Mouse (Mus musculus) kidney, postnatal 0 days (tissue): Measurements from ENCODE around the gene Tmem115. TPM values are rescaled to one million over a fixed set of nuclear protein-coding genes. Genes with fewer than 3 reads are reported as not detected.

ENCODE experiments used
- ATAC-seq: fragments of 200-750 bp; cut with Nextera tagmentation; replicated peaks from 2 replicates; pipeline ENCODE4 v1.8.0; 2017; ENCODE audit warnings: low read depth, moderate number of reproducible peaks, moderate TSS enrichment, moderate library complexity; ENCODE audit not compliant: low FRiP score
- DNase-seq: peaks from one replicate; pipeline ENCODE4 v3.0.0-alpha.2; 2016; ENCODE audit warnings: low spot score
- H3K27ac ChIP-seq: fragments of 300-500 bp; sonication (generic); 2 replicates; pipeline ENCODE4 v1.5.1; 2014; ENCODE audit warnings: mild to moderate bottlenecking
- H3K27me3 ChIP-seq: fragments of 300-500 bp; sonication (generic); 2 replicates; pipeline ENCODE4 v1.6.1; 2014; ENCODE audit warnings: low read length, mixed read lengths; ENCODE audit not compliant: insufficient read depth
- H3K36me3 ChIP-seq: fragments of 300-500 bp; sonication (generic); 2 replicates; pipeline ENCODE4 v1.6.1; 2014; ENCODE audit warnings: low read length, mixed read lengths; ENCODE audit not compliant: insufficient read depth
- H3K4me1 ChIP-seq: fragments of 300-500 bp; sonication (generic); replicated peaks from 2 replicates; pipeline ENCODE4 v1.6.1; 2014; ENCODE audit warnings: antibody characterized with exemption, low read length, mixed read lengths; ENCODE audit not compliant: insufficient read depth
- H3K4me2 ChIP-seq: fragments of 300-500 bp; sonication (generic); 2 replicates; pipeline ENCODE4 v1.6.1; 2014; ENCODE audit warnings: mild to moderate bottlenecking, low read length, moderate library complexity, mixed read lengths
- H3K4me3 ChIP-seq: fragments of 300-500 bp; sonication (generic); replicated peaks from 2 replicates; pipeline ENCODE4 v1.5.1; 2014; ENCODE audit warnings: low read depth, low read length
- H3K9ac ChIP-seq: fragments of 300-500 bp; sonication (generic); 2 replicates; pipeline ENCODE4 v1.6.1; 2014; ENCODE audit warnings: low read depth, low read length
- H3K9me3 ChIP-seq: fragments of 300-500 bp; sonication (generic); replicated peaks from 2 replicates; pipeline ENCODE4 v1.6.1; 2016; ENCODE audit warnings: low read length, inconsistent platforms, mixed read lengths
- CTCF ChIP-seq: IDR thresholded peaks from 2 replicates; pipeline ENCODE4 v1.5.1; 2016; ENCODE audit warnings: antibody characterized with exemption, low read depth, mild to moderate bottlenecking, moderate library complexity
- WGBS: fragments of 180-500 bp; shearing (Covaris S2); extraction: QIAGEN DNeasy Blood & Tissue Kit; methylation state at CpG from one replicate; pipeline ENCODE4 v1.1.7; 2014; 5-methylcytosine and 5-hydroxymethylcytosine counted together
- polyA plus RNA-seq: library from polyadenylated mRNA; unstranded; fragments of >200 nt; fragmentation: Nextera tagmentation; extraction: Ambion mirVana; gene quantifications from 2 replicates; pipeline ENCODE4 v1.2.1, GENCODE M21; 2015

Gene Tmem115
- 53.2 and 54.7 TPM in 2 replicates for polyA plus RNA-seq

DNA sequence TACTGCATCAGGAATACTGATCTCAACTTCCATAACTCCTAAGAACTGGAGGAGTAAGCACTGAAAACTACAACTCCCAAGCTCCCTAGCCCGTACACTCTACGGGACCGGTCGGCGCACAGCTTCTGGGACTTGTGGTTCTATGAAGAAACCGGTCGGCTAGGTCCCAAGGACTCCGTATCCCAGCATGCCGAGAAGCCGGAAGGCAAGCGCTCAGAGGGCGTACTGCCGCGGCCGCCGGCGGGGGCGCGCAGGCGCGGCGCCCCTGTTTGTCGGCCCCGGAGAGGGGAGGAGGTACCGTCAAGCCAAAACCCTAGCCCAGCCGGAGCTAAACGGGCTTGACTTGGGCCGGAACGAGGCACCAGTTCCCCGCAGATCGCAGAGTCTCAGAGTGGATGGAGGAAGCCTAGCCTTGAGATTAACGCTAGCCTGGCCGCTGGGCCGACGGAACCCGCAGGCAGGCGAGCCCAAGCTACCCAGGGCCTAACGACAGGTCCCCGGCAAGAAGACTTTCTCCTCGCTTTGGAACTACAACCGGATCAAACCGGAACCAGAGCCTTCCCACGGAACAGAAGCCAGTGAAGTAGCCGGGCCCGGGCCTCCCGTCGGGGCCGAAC is at the start of gene Tmem115:
Gene Tmem115, plus strand, starts transcription at position 155 of the 617 bp plus-strand sequence.
- ATAC-seq = peak; percentile 97

DNA sequence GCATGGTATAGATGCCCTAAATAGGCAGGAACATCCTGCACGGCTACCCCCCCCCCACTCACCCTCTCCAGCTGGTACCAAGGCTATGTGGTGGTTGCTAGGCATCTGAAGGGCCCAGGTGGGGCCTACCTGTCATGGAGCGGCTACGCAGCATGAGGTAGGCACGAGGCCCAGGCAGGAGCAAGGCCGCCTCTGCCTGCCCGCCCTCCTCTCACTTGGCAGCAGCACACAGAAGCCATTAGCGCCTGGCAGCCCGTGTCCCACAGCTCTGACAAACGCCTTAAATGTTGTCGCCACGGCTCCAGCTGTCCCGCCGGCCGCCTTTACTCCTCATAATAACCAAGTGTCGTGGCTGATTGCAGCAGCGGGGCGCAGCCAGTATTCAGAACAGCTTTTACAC is 49.4 kb upstream of the Tmem115 start:
- Histone ChIP-seq H3K4me2 (no peak overlapping the region), H3K4me3 (no peak overlapping the region), H3K36me3 (no peaks in the 10 kb centered on the region), H3K9ac (no peak overlapping the region), H3K27me3 (no peaks in the 10 kb centered on the region), H3K4me1 (no peaks in the 10 kb centered on the region; the same call in 1 of the 2 replicates), H3K27ac (no peak overlapping the region), H3K9me3 (no peaks in the 10 kb centered on the region)
- TF ChIP-seq CTCF = no peak
- peak; percentile 38; the same call in 1 of the 2 replicates for ATAC-seq
- 61% methylated on average over 17 of the region's 17 CpGs for WGBS
- no peak for DNase-seq

More for the DNA sequence above, at the start of gene Tmem115:
- H3K4me2 ChIP-seq = peak within 1 kb of the TSS; percentile 96
- peaks cover 12% of the 10 kb centered on the region for H3K36me3 ChIP-seq
- H3K4me3 ChIP-seq = peak within 1 kb of the TSS; percentile 72
- peak within 1 kb of the TSS; percentile 80 for H3K9ac ChIP-seq
- H3K27ac ChIP-seq = peak within 1 kb of the TSS; percentile 90
- peaks cover 21% of the 10 kb centered on the region for H3K4me1 ChIP-seq
- no peaks in the 10 kb centered on the region for H3K27me3 ChIP-seq
- peak; percentile 17; the same call in 1 of the 2 replicates for TF ChIP-seq CTCF
- peak; percentile 99 for DNase-seq
- no peaks in the 10 kb centered on the region for H3K9me3 ChIP-seq
- WGBS = under 1% methylated on average over 48 of the region's 48 CpGs

DNA sequence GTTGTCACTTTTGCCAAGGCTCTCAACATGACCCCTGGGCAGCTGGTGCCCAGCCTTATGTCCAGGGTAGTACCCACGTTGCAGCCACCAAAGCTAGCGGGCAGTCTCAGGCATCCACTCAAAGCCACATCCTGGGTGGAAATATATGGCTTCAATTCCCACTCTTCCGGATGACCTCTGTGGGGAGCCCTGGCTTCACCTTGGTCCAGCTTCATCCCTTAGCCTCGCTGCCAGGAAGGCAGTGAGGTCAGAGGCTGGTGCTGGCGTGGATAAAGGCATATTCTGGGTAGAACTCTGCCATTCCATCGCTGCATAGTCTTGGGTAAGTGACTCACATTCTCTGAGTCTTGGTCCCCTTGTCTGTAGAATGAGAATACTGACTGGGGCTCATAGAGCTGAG is 49.0 kb upstream of the Tmem115 start:
- H3K27me3 ChIP-seq = no peaks in the 10 kb centered on the region
- H3K4me2 ChIP-seq = no peak overlapping the region
- H3K9ac ChIP-seq = no peak overlapping the region
- H3K4me3 ChIP-seq = no peak overlapping the region
- no peaks in the 10 kb centered on the region for H3K36me3 ChIP-seq
- no peaks in the 10 kb centered on the region for H3K4me1 ChIP-seq
- DNase-seq (no peak), ATAC-seq (no peak)
- no peak for TF ChIP-seq CTCF
- H3K27ac ChIP-seq = no peak overlapping the region
- WGBS = 85% methylated on average over 6 of the region's 6 CpGs
- H3K9me3 ChIP-seq = no peaks in the 10 kb centered on the region

DNA sequence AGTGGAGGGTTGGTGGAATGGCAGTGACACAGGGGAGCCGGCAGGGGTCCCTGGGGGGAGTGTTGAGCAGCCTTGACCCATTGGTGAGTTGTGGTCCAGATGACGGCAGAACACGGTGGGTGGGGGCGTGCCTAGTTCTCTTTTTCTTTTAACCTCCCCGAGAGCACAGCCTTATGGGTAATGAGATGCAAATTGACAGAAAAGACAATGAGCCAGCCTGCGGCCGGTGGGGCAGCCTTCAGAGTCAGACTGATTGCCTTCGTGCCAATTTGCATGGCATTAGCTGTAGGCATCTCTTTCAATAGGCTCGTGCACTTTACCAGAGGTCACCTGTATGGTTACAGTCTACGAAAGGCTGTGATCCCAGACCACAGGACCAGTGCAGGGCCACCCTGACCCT is 47.7 kb upstream of the Tmem115 start:
- no peaks in the 10 kb centered on the region for H3K27me3 ChIP-seq
- H3K9ac ChIP-seq = no peak overlapping the region
- H3K4me1 ChIP-seq = no peaks in the 10 kb centered on the region
- H3K4me2 ChIP-seq = no peak overlapping the region
- H3K27ac ChIP-seq = no peak overlapping the region
- no peaks in the 10 kb centered on the region for H3K9me3 ChIP-seq
- ATAC-seq (no peak), DNase-seq (no peak)
- H3K36me3 ChIP-seq = no peaks in the 10 kb centered on the region
- no peak for TF ChIP-seq CTCF
- 62% methylated on average over 10 of the region's 10 CpGs for WGBS
- H3K4me3 ChIP-seq = no peak overlapping the region

DNA sequence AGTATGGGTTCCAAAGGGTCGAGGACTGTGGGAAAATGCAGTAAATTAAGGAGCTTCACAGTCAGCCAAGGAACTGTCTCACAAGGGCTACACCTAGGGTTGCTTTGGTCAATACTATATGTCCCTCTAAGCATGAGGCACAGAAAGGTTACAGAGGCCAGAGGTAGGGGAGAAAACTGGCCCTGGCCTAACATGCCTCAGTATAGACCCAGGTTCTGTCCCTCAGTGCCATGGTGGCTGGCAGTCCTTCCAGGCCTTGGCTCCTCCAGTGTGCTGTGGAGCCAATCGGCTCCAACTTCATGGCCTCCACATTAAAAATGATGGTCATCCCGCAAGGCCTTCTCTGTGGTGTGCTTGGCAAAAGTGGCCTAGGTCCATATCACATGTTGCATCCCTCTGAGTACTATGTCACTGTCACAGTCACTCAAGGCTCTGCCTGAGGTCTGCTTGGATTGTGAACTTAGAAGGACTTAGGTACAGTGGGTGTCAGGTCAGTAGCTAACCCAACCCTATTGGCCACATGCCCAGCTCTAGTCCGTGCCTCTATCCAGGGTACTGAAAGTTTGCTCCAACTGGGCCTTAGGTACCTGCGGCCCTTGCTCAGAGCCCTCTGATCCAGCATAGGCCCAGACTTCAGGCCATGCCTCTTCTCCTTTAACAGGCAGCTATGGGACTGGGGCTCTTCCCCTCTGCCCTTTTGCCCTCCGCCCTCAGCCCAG is 47.1 kb upstream of the Tmem115 start:
- Histone ChIP-seq H3K27ac (no peak overlapping the region), H3K4me1 (no peaks in the 10 kb centered on the region), H3K4me3 (no peak overlapping the region), H3K4me2 (no peak overlapping the region), H3K9ac (no peak overlapping the region), H3K36me3 (no peaks in the 10 kb centered on the region), H3K27me3 (no peaks in the 10 kb centered on the region), H3K9me3 (no peaks in the 10 kb centered on the region)
- ATAC-seq = peak; percentile 38; the same call in 1 of the 2 replicates
- no peak for TF ChIP-seq CTCF
- peak; percentile 76 for DNase-seq
- 63% methylated on average over 6 of the region's 6 CpGs for WGBS

DNA sequence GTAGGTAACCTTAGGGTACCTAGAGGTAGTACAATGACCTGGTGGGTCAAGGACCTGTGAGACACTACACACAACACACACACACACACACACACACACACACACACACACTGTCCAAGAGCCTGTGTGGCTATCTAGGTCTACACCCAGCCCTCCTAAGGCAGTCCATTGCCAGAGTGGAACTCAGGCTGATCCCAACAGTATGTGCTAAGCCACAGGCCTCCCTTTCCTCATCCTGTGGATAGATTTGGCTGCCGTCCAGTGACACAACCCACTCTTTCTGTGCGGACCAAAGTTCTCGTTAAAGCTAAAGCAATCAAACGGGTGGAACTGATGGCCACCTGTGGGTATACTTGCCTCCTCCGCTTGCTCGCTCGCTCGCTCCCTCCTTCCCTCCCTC is 43.6 kb upstream of the Tmem115 start:
- 33% methylated on average over 8 of the region's 8 CpGs for WGBS
- ATAC-seq (no peak), DNase-seq (no peak)
- Histone ChIP-seq H3K9me3 (no peaks in the 10 kb centered on the region), H3K9ac (no peak overlapping the region), H3K4me3 (no peak overlapping the region), H3K4me2 (no peak overlapping the region), H3K36me3 (no peaks in the 10 kb centered on the region), H3K27ac (no peak overlapping the region), H3K27me3 (no peaks in the 10 kb centered on the region), H3K4me1 (no peaks in the 10 kb centered on the region)
- no peak for TF ChIP-seq CTCF
